Mouse (Mus musculus): ENCODE measurements around the gene Tectb. TPM values are rescaled to one million over a fixed set of nuclear protein-coding genes. Genes with fewer than 3 reads are reported as not detected.

Gene Tectb
- polyA plus RNA-seq (2017; shearing (Covaris generic)) = not detected

DNA sequence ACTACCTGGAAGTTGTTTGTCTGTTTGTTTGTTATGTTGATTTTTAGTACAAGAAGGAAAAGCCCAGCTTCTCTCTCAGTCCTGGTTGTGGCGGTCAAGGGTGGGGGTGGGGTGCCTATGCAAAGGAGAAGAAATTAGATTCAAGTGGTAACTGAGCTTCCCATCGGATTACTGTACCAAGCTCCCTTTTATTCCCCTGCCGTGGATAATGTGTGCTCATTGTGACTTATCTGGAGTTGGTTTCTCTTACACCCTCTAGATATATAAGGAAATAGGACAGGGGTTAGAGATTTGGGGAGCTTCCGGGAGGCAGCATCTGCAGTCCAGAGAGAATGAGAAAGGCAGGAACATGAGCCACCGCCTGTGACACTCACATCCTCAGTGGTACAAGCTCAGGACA is at the start of gene Tectb:
Gene Tectb, plus strand, starts transcription at position 301 of the 400 bp plus-strand sequence.

DNA sequence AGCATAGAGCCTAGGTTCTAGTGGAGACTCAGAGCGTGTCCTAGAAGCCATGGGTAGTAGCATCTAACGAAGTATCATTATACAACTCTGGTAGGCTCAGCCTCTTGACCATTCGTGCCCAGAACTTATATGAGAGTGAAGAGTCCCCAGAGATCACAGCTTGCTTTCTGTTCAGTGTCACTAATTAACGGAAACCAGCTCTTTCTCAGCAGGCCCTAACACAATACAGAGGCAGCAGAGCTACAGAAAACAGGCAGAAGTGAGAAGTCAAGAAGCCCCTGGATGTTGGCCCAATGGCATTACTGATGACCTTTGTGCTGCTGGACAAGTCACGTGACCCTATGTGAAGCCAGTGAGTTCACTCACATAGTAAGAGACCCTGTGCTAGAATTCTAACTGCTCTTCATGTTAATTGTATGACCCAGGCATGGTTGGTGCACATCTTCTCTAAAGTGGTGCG is 60.7 kb downstream of the Tectb start, which contains the start of gene Gucy2g:
Gene Gucy2g, minus strand, starts transcription at position 51 of the 460 bp plus-strand sequence.

Other genes starting within 250 kb of the Tectb start
- 7.6 TPM for gene Gpam, start 53.5 kb upstream of the Tectb start, polyA plus RNA-seq (2017; shearing (Covaris generic))
- 0.08 TPM for gene Gucy2g, start 60.5 kb downstream of the Tectb start, polyA plus RNA-seq (2017; shearing (Covaris generic))
- gene Acsl5, start 71.2 kb downstream of the Tectb start, polyA plus RNA-seq (2017; shearing (Covaris generic)) = 137 TPM
- gene Zdhhc6, start 135.3 kb downstream of the Tectb start, polyA plus RNA-seq (2017; shearing (Covaris generic)) = 67.1 TPM
- 54.4 TPM for gene Vti1a, start 135.6 kb downstream of the Tectb start, polyA plus RNA-seq (2017; shearing (Covaris generic))